13 mouse cellular contexts compared by ENCODE assay signal in the genomic region with DNA sequence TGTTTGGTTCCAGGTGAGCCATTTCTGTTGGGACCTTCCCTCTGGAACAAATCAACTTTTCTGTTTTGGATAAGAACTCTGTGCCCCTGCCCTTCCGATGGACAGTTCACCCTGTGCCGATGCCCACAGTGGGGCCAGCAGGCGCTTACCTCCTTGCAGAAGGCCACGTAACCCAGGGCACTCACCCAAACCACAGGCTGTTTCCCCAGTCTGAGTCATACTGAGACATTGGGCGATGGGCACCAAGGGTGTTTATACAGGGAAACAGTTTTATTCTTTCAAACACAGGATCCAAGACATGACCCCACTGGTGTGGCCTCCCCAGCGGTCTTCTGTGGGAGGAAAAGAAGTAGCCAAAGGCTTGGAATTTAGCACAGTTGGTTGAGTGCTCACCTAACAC.
"Had no signal": no experiment of that assay in that cellular context is flagged by ENCODE, and none has a peak within 500 bp of the region (broad histone marks: within the 10 kb centered on the region; RNA-seq: fewer than 3 reads in every experiment).

No protein-coding gene starts in this region.

- DNase-seq: cerebellum, postnatal 14 days; cerebellum, postnatal 25 days; cerebellum, postnatal 36 days; embryo, embryonic 11 days; forebrain, postnatal 0 days; gastrocnemius, adult 2 months; gastrocnemius, postnatal 10 days; gastrocnemius, postnatal 14 days; gastrocnemius, postnatal 25 days; gastrocnemius, postnatal 36 days; heart, adult 11 months; heart, adult 18-20 months; heart, adult 2 months had no signal
